Mouse (Mus musculus) heart, postnatal 0 days (tissue): ENCODE results near the gene Rasgrp2.

Experiments
- CTCF ChIP-seq: IDR thresholded peaks from 2 replicates; pipeline ENCODE4 v1.5.1; 2016; ENCODE audit warnings: antibody characterized with exemption, control low read depth, low read depth
- EP300 ChIP-seq: IDR thresholded peaks from 2 replicates; pipeline ENCODE4 v1.6.1; 2016; ENCODE audit warnings: antibody characterized with exemption, low read depth

DNA sequence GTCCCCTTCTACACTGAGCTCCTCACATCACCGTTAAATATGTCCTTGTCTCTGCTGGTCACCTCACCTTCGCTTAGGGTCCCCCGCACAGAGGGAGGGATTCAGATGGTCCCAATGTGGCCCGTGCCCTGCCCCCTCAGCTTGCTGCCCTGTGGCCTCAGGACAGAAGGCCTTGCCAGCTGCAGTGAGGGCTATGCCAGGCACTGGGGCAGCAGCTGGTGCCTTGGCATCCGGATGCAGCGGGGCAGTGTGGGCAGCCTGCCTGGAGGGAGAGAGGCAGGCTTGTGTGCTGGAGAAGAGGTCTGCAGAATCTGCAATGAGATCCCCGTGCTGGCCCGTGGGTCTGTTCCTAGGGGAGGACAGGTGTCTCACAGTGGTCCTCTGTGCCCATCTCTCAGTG is 54.2 kb downstream of the Rasgrp2 start:
- TF ChIP-seq CTCF = no peak
- no peak for TF ChIP-seq EP300
